Mouse (Mus musculus) hindlimb bud, embryonic 11.5 days (tissue): ENCODE data around the gene Man1a.

ENCODE experiments used
- DNase-seq: peaks from one replicate; pipeline ENCODE4 v3.0.0-alpha.2; 2012; ENCODE audit warnings: low read depth, low spot score; ENCODE audit errors: extremely low spot score

Gene Man1a

DNA sequence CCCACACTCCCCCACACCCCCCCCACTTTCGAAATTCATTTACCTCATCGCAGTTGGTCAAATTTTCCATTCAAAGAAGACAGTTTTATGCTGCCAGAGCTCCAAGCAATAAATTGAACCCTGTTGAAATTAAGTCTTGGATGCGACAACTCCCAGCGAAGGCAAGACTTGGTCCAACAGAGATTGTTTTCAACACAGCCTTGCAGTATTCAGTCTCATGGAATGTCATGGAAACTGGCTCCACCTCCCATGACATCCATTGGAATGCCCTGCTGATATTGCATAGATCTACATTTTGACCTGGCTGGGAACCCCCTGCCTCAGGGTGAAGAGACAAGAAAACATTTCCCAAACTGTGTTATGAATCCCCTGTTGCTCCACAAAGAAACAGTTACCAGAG lies at the start of gene Man1a:
Gene Man1a, minus strand, starts transcription at position 190 of the 400 bp plus-strand sequence.
- DNase-seq = no peak

DNA sequence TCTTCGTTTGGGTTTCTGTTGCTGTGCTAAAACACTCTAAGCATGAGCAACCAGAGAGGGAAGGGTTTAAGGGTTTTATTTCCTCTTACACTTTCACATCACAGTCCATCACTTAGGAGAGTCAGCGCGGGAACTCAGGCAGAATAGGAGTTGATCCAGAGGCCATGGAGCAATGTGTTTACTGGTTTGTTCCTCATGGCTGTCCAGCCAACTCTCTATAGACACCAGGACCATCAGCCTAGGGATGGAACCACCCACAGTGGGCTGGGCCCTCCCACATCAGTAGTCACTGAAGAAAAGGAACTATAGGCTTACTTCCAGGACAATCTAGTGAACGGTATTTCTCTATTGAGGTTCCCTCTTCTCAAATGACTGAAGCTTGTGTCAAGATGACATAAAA lies 45.4 kb upstream of the Man1a start:
- DNase-seq = no peak

DNA sequence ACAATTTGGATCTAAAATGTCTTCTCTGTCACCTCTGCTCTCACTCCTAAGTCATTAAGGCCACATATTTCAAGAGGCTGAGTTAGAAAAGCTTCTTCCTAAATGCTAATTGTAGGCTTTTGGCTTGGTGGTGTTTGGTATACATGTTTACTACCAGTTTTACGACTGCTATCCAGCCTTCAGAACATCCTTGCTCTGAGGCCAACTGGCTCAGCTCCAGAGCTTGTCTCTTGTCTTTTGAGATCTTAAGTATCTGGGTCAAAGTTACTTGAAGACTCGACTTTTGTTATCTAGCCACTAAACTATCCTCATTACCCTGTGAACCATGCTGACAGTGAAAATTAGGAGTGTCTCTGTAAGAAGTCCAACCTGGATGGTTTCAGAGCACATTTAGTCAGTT lies 44.0 kb upstream of the Man1a start:
- DNase-seq = no peak

DNA sequence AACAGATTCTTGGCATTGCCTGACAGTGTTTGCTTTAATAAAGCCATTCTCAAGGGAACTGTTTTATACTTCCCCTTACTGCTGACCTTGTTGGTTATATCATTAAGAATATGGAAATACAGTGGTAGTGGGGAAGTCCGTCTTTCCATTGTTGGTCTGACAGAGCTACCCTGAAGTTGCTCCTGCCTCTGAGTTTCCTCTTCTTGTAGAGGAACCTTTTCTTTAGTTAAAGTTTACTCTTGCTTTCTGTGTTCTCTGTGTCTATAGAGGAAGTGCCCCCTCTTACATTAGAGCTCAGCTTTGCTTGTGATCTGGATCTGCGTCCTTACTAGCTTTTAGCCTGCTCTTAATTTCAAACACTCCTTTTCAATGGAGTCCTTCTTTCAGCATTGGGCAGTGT lies 42.9 kb upstream of the Man1a start:
- no peak for DNase-seq

DNA sequence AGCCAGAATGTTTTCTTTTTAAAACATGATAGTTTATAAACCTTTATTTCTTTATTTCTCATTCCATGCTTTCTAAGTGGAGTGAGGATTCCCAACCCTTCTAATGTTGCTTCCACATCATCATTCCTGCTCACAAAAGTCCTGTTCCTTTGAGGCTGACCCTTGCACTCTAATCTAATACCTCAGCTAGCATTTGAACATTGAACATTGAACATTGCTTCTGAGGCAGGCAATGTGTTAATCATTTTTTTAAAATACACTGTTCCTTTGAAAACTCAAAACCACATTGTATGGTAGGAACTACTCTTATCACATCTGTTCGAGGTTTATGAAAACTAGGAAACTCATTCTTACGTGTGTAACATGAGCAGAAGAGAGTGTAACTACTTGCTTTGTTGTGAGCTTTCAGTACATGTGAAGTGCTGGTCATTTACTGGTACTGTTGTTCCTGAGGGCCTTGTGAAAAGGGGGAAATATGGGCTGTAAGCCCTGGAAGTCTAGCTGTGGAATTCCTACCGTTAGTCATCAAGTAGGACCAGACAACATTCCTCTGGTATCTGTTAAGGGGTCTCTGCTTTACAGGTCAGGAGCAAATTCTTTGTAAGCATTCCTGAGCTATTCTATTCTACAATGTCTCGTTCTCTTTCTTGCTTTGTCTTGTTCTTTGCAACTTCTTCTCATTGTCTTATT lies 42.0 kb upstream of the Man1a start:
- DNase-seq = no peak

DNA sequence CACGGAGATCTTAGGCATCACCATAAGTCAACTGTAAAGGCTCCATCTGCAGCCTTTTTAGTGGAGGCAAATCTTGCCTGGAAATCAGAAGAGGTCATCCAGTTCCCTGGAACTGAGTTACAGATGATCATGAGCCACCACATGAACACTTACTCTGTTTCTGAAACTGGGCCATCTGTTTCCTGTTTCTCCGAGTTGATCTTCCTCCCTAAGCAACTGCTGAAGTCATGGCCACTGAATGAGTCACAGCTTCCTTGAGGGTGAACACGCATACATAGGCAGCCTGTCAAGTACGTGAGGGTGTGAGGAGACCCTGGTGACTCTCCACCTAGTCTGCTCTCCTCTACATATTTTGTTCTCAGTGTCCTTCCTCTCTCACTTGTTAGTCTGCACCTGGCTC lies 41.4 kb upstream of the Man1a start:
- no peak for DNase-seq

DNA sequence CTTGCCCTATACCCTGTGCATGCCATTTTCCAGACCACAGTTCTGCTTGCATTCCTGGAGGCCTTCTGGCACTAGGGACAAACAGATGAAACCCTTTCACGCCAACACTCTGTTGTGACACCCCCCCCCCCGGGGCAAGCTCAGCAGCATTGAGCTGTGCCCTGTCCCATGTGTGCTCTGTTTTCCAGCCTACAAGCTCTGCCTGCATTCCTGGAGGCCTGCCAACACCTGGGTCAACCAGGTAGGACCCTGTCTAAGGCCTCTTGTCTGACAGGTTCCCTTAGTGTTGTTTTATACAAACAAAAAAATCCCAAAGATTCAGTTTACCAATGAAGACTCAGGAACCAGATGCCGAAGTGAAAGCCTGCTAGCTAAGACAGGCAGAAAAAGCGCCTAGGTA lies 27.3 kb upstream of the Man1a start:
- no peak for DNase-seq

DNA sequence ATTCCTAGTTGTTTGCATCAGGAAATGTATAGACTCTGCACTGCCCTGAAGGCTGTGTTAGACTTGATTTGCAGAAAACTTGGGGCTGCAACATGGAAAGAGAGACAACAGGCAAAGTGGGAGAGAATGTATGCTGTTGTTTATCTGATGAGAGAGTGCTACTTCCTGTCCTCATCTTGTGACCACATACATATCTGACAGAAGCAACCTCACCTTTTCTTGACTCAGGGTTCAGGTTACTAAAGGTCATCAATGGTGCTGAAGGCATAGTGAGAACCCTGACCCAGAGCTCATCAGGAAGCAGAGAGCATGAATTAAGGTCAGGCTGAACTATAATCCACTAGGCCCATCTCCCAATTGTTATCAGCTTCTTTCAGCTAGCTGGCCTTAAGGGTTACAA lies 15.7 kb upstream of the Man1a start:
- no peak for DNase-seq

DNA sequence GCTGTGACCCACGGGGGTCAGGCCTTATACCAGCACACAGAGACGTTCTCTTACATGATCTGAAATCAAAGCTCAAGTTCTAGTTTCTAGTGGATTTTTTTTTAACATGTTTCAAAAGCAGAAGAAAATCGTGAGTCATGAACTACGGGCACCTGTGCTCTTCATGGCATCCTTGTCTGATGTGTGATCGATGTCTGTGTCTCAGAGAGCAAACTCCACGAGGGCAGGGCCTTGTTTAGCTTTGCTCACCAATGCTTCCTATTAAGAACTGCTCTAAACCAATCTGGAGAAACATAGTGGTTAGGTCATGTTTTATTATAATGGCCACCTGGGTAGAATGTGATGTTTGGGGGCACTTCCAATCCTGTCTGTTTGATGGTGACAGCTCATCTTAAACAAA lies 13.5 kb upstream of the Man1a start:
- no peak for DNase-seq

DNA sequence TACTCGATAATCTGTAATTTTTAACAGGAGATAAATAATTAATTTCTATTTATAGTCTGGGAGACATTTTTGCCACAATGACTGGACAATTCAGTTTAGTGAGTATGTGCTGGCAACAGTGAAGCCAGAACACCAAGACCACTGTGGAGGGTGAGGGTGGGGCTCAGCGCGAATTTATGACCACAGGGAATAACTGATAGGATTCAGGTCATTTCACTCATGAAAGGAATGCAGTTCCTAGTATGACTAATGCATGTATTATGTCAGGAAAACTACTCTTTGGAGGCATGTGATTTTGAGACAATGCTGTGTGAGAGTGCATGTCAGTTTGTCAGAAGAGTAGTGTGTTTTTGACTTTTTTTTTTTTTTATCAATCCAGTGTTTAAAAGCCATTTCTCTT lies 10.9 kb upstream of the Man1a start:
- DNase-seq = no peak

DNA sequence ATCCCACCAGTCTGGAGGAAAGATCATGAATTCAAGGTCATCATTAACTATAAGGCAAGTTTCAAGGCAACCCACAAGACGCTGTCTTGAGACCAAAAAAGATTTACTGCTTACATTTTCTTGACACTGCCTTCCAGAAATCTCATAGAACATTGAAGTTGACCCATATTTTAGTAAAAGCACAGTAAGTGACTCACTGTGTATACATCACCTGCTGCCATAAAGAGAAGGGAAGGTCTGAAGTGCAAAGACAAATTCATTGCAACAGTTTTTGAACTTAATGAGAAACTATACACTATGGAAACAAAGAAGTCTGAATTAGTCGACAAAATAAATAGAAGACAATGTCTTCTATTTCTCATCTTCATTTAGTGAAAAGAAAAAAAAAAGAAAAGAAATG lies 8.7 kb upstream of the Man1a start:
- DNase-seq = no peak

DNA sequence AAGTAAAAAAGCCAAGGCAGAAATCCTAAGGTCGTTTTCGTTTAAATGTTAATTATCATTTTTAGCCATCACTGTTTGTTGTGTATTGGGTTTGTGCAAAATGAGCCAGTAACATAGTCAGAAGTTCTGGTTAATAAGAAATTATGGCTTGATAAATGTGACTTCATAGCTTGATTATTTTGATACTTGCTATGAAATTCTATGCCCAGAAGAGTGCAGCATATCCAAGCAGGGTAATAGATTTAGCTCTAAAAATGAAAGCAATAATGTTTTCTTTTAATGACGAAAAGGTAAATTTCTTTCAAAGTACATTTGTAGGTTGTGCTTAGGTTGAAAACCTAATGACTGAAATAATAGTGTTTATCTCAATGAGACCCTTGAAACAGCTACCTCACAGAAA lies 596 bp upstream of the Man1a start:
- DNase-seq = no peak

DNA sequence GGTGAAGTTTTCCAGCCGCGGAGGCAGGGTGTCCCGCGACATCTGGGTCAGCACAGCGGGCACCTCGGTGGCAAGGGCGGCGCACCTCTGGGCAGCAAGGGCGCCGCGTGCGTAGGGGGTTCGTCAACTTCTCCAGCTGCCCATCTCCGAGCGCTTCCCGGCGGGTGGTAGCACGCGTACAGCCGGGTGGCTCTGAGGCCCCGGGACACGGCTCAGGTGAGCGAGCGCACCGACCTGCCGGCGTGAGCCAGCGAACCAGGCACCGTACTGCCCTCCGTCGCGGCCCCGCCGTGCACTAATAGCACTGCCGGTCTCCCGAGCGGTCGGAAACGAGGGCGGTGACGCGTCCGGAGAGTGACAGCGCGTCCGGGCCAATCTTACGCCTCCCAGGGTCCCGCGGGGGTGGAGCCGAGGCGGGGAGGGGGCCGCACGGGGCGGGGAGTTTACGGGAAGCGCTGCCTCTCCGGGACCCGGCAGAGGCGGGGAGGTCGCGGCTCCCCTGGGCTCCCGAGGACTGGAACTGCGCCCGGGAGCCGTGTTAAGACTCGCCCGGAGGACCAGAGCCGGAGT lies 883 bp downstream of the Man1a start:
- DNase-seq = no peak

DNA sequence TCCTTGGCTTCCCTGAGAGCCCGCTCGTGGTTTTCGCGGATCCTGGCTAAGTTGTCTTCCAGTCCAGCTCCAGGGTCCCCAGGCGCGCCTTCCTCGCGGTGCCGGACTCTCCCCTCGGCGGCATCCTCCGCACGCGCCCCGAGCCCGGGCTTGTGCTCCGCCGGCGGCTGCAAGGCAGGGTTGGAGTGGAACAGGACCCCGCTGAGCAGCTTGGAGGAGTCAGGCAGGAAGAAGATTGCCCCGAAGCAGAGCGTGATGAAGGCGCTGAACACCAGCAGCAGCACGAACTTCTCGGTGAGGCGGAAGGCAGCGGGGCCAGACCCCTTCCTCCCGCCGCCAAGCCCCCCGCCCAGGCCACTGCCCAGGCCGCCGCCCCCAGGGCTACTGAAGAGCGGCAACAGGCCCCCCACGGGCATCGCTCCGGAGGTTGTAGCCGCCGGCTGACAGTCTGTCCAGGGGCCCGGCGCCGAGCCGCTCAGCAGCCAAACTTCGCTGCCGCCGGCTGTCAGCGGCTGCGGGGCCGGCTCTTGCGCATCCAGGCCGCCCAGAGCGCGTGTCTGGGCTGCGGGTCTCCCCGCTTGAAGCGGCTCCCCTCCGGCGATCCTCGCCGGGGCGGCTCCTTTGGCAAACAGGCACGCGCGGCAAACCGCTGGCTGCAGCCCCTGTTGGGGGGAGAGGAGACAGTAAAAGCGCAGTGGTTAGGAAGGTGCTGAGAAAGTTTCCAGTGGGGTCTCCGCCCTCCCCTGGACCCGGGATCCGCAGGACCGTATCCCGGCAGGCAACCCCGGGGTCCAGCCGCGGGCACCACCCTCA lies 1.6 kb downstream of the Man1a start:
- DNase-seq = no peak

DNA sequence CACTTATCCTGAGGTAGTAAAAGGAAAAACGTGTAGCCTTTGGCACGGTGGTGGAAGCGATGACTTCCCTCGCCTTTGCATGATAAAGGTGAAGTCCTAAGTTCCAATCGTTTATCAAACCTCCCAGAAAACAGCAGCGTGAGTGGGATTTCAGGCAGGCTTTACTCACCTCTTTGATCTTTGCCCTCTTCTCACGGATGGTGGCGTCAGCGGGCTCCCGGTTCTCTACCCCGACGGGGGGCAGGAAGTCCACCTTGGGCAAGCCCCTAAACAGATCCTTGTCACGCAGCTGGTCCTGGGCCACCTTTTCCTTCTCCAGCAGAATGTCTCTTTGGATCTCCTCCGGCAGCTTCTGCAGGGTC lies 2.2 kb downstream of the Man1a start:
- DNase-seq = no peak

DNA sequence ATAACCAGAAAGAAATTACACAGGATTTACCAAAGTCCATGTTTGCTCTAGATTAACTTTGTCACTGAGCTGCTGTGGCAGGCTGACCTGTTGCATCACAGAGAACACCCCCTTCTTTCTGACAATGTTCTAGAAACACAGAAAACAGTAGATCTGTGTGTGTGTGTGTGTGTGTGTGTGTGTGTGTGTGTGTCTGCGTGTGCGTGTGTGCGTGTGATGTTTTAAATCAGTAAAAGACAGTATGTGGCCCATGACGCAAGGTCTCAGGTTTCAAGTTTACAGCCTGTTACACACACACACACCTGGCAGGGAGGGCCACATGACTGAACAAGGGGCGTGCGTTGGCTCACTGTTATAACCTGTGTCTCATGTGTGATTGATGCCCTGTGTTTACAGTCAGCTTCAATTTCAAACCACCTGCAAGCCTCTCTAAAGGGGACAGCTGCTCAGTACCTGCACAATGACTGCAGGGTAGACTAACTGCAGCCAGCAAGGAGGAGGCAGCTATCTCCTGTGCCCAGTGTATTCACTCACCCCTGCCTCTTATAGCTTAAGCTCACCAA lies 2.7 kb downstream of the Man1a start:
- no peak for DNase-seq

DNA sequence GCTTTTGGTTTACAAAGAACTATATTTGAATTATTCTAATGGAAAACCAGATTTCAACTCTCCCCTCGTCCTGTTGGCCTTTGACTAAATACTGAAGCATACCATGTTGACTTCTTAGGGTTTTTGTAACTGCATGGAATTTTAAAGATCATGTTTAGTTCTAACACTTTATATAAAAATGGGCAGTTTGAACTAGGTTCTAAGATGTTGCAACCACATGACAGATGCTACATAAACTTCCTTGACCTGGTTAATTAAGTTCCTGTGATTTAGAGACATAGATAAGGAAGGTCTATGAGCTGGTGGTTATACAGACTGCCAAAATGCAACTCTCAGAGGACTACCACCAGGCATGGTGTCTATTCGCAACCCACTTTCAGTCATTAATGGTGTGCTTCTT lies 4.1 kb downstream of the Man1a start:
- DNase-seq = no peak

DNA sequence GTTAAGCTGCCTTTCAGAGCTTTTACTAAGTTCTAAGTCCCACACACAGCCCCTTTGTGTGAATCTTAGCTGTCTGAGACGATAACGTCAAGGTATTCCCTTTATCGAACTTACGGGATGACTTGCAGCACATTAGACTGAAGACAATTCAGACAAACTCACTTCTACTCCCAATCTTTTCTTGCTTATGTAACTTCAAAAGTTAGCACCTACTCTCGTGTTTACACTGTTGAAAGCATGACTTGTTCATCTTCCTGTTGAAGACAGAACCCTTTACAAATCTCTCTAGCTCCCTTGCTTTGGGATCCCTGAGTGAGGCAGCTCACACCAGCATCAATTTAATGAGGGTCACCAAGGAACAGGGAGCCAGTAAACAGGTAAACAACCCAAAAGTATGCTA lies 5.9 kb downstream of the Man1a start:
- DNase-seq = no peak

DNA sequence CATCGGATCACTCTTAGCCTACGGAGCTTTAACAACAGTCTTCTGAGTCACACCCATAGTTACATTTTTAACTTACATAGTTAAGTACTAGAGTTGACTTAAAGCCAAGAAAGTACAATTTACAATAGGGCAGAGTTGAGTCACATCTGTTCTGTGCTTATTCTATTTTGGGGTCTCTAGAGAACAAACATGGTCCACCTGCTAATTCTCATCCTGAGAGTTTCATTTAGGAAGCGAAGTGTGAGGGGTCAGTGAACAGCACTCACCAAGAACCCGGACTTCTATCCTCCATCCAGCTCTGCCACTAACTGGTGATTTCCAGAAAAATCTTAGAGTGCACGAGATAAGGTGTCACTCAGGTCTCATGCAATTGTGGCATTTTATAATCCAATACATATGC lies 7.0 kb downstream of the Man1a start:
- no peak for DNase-seq

DNA sequence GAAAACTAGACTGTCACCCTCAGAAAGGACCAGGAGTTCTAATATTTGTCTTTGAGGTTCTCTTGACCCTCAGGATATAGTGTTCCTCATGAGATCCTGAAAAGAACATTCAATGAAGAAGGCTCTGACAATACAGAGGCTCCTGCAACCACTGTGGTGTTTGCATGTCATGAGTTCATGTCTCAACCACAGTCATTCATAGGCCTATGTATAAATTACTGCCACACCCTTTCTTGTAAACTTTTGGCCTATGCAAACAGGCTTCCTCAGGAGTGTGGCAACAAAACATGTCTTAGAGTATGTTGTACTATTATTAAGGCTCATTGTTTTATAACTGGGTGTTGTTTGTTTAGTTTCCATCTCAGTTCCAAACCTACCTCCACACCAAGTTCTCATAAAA lies 9.7 kb downstream of the Man1a start:
- DNase-seq = no peak

DNA sequence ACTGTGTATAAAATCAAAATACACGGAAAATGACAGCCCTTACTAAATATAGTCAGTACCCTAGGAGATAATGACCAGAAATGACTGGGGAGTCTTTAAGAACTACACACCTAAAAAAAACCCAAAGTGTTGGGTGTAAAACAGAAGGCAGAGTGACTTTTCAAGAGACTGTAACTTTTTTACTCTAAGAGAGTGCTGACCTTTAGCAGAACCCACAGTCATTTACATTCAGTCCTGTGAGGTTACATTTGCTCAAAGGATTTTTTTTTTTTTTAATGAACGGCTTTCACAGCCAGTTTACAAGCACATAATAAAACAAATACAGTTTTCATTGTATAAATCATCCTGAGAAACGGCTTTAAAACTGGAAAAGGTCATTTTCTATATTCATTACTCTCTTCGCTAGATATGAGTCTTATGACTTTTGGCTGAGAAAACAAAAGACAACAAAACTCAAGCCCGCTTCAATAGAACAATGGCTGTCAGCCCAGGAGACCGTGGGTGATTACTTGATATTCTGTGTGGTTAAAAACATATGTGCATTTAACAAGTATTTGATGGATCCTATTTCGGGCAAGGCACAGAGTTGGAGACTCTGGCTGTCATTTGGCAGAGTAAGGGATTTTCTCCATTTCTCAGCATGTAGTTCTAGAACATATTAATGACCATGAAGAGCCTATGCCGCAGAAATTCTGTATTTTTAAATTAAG lies 12.7 kb downstream of the Man1a start:
- DNase-seq = no peak

DNA sequence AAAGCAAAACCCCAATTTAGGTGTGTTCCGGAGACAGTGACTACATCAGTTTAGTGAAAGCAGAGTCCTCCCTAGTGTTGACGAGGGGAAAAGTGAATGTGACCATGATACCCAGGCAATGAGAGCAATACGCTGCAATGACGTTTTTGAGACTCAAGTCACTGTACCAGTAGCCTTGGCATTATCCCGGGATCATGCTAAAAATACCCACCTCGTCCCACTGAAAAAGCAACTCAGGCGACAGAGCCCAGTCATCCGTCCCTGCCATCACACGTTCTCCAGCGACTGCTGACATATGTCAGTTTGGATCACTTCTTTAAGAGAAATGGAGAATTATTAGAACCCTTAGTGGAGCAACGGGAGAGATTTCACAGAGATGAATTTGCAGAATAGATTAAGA lies 13.6 kb downstream of the Man1a start:
- no peak for DNase-seq
